Mouse (Mus musculus) thymus, adult 2 months (tissue): ENCODE data around the gene Tbl1xr1.

Experiments used
- CTCF ChIP-seq: fragments of 200-500 bp; IDR thresholded peaks from 2 replicates; pipeline ENCODE4 v1.5.1; 2012; ENCODE audit warnings: mild to moderate bottlenecking, control low read depth, low read length, moderate library complexity, borderline replicate concordance; ENCODE audit not compliant: control insufficient read depth, poor library complexity, insufficient read depth; ENCODE audit errors: extremely low read depth
- POLR2A ChIP-seq: fragments of 200-500 bp; IDR thresholded peaks from 2 replicates; pipeline ENCODE4 v1.6.1; 2012; ENCODE audit warnings: mild to moderate bottlenecking, low read length, control low read depth, moderate library complexity; ENCODE audit not compliant: control insufficient read depth, poor library complexity, insufficient read depth; ENCODE audit errors: extremely low read depth

GRCm38 (mm10) chr3:22174232-22174631, 97.8 kb downstream of the Tbl1xr1 start:
- TF ChIP-seq POLR2A, result no peak
- TF ChIP-seq CTCF, result no peak
